Mouse (Mus musculus) kidney, adult 2 months (tissue): ENCODE measurements around the gene Ppp3ca. TPM values are rescaled to one million over a fixed set of nuclear protein-coding genes. Genes with fewer than 3 reads are reported as not detected.

Experiments used
- DNase-seq: peaks from one replicate; pipeline ENCODE4 v3.0.0; 2021
- H3K27ac ChIP-seq: fragments of 200-500 bp; 2 replicates; pipeline ENCODE4 v1.5.1; 2012; ENCODE audit warnings: low read depth, low read length, control low read depth, inconsistent platforms; ENCODE audit not compliant: insufficient read depth
- H3K27me3 ChIP-seq: fragments of 200-500 bp; replicated peaks from 2 replicates; pipeline ENCODE4 v1.6.1; 2012; ENCODE audit warnings: mild to moderate bottlenecking, moderate library complexity, low read length, inconsistent platforms; ENCODE audit not compliant: control insufficient read depth, insufficient read depth
- H3K36me3 ChIP-seq: fragments of 200-500 bp; 2 replicates; pipeline ENCODE4 v1.6.1; 2012; ENCODE audit warnings: mild to moderate bottlenecking, moderate library complexity, low read length, inconsistent platforms; ENCODE audit not compliant: control insufficient read depth, insufficient read depth
- H3K4me1 ChIP-seq: fragments of 200-500 bp; 2 replicates; pipeline ENCODE4 v1.6.1; 2011; ENCODE audit warnings: low read length; ENCODE audit not compliant: control insufficient read depth, insufficient read depth
- H3K4me3 ChIP-seq: fragments of 200-500 bp; 2 replicates; pipeline ENCODE4 v1.5.1; 2011; ENCODE audit warnings: mild to moderate bottlenecking, low read depth, low read length, control low read depth; ENCODE audit not compliant: insufficient read depth
- CTCF ChIP-seq: fragments of 200-500 bp; conservative IDR thresholded peaks from 2 replicates; pipeline ENCODE4 v1.5.1; 2011; ENCODE audit warnings: low read depth, mild to moderate bottlenecking, control low read depth, low read length, moderate library complexity, mixed read lengths; ENCODE audit not compliant: insufficient read depth, insufficient read length
- POLR2A ChIP-seq: fragments of 200-500 bp; IDR thresholded peaks from one replicate; pipeline ENCODE4 v1.6.1; 2011; ENCODE audit warnings: low read depth, low read length, control low read depth
- WGBS: fragments of 180-500 bp; shearing (Covaris S2); methylation state at CpG from one replicate; pipeline ENCODE4 v1.1.7; 2018; 5-methylcytosine and 5-hydroxymethylcytosine counted together
- polyA plus RNA-seq: library from polyadenylated mRNA; depleted of rRNA; stranded (reverse); fragments of >200 nt; gene quantifications from 2 replicates; pipeline ENCODE4 v1.2.3, GENCODE M21; 2012

Gene Ppp3ca
- polyA plus RNA-seq, 1 experiment: 14.0 TPM

GRCm38 (mm10) chr3:136909534-136909933 lies 239.6 kb downstream of the Ppp3ca start:
- 76% methylated on average over 3 of the region's 3 CpGs for WGBS
- Histone ChIP-seq H3K27me3 (no peaks in the 10 kb centered on the region), H3K4me3 (no peak overlapping the region), H3K27ac (no peak overlapping the region), H3K36me3 (peaks cover 4% of the 10 kb centered on the region), H3K4me1 (no peaks in the 10 kb centered on the region)
- TF ChIP-seq POLR2A: no peak
- TF ChIP-seq CTCF: no peak
- no peak for DNase-seq

GRCm38 (mm10) chr3:136911276-136911675 lies 241.4 kb downstream of the Ppp3ca start:
- no peaks in the 10 kb centered on the region for H3K4me1 ChIP-seq
- no peak for TF ChIP-seq CTCF
- no peak for TF ChIP-seq POLR2A
- DNase-seq: no peak
- H3K27me3 ChIP-seq: no peaks in the 10 kb centered on the region
- no peak overlapping the region for H3K27ac ChIP-seq
- H3K36me3 ChIP-seq: peaks cover 4% of the 10 kb centered on the region
- 82% methylated on average over 8 of the region's 8 CpGs for WGBS
- no peak overlapping the region for H3K4me3 ChIP-seq

- peaks cover 5% of the 10 kb centered on the region; the same call in 1 of the 2 replicates for H3K36me3 ChIP-seq
- no peaks in the 10 kb centered on the region for H3K4me1 ChIP-seq
- no peak for DNase-seq
- 90% methylated on average over 7 of the region's 7 CpGs for WGBS
- no peak overlapping the region for H3K4me3 ChIP-seq
- no peaks in the 10 kb centered on the region for H3K27me3 ChIP-seq
- H3K27ac ChIP-seq: no peak overlapping the region
- no peak for TF ChIP-seq POLR2A
- TF ChIP-seq CTCF: no peak
Measured at GRCm38 (mm10) chr3:136917080-136917479, 247.2 kb downstream of the Ppp3ca start.

GRCm38 (mm10) chr3:136933071-136933470 lies 263.1 kb downstream of the Ppp3ca start:
- TF ChIP-seq CTCF: no peak
- no peak for TF ChIP-seq POLR2A
- H3K36me3 ChIP-seq: peaks cover 5% of the 10 kb centered on the region; the same call in 1 of the 2 replicates
- H3K27me3 ChIP-seq: no peaks in the 10 kb centered on the region
- no peak overlapping the region for H3K4me3 ChIP-seq
- no peak for DNase-seq
- H3K27ac ChIP-seq: no peak overlapping the region
- no peaks in the 10 kb centered on the region for H3K4me1 ChIP-seq

- no peak for DNase-seq
- 48% methylated on average over 7 of the region's 7 CpGs for WGBS
- no peaks in the 10 kb centered on the region for H3K4me1 ChIP-seq
- no peak overlapping the region for H3K4me3 ChIP-seq
- H3K36me3 ChIP-seq: no peaks in the 10 kb centered on the region
- no peak overlapping the region for H3K27ac ChIP-seq
- H3K27me3 ChIP-seq: no peaks in the 10 kb centered on the region
- TF ChIP-seq POLR2A (no peak), CTCF (no peak)
Measured at GRCm38 (mm10) chr3:136940733-136941601, 271.0 kb downstream of the Ppp3ca start.

GRCm38 (mm10) chr3:136941602-136941926 lies 271.6 kb downstream of the Ppp3ca start:
- Histone ChIP-seq H3K4me1 (no peaks in the 10 kb centered on the region), H3K36me3 (no peaks in the 10 kb centered on the region), H3K4me3 (no peak overlapping the region), H3K27ac (no peak overlapping the region), H3K27me3 (no peaks in the 10 kb centered on the region)
- TF ChIP-seq POLR2A (no peak), CTCF (no peak)
- DNase-seq: no peak
- 89% methylated on average over 3 of the region's 3 CpGs for WGBS

- DNase-seq: peak; percentile 11
- 67% methylated on average over 4 of the region's 4 CpGs for WGBS
Measured at GRCm38 (mm10) chr3:136945550-136945949, 275.6 kb downstream of the Ppp3ca start.

More at GRCm38 (mm10) chr3:136945550-136945949, 275.6 kb downstream of the Ppp3ca start:
- H3K4me1 ChIP-seq: no peaks in the 10 kb centered on the region
- H3K27ac ChIP-seq: no peak overlapping the region
- H3K4me3 ChIP-seq: no peak overlapping the region
- no peaks in the 10 kb centered on the region for H3K36me3 ChIP-seq
- no peaks in the 10 kb centered on the region for H3K27me3 ChIP-seq
- no peak for TF ChIP-seq CTCF
- TF ChIP-seq POLR2A: no peak
